Mouse (Mus musculus) erythroblast, embryonic 14.5 days (primary cell): ENCODE measurements around the gene Rlbp1.

ENCODE experiments used
- GATA1 ChIP-seq: IDR thresholded peaks from 2 replicates; pipeline ENCODE4 v1.6.1; 2012; ENCODE audit warnings: low read length, inconsistent platforms, mixed read lengths
- TAL1 ChIP-seq: IDR thresholded peaks from 3 replicates; pipeline ENCODE4 v1.6.1; 2012; ENCODE audit warnings: low read length, inconsistent platforms, mixed read lengths

DNA sequence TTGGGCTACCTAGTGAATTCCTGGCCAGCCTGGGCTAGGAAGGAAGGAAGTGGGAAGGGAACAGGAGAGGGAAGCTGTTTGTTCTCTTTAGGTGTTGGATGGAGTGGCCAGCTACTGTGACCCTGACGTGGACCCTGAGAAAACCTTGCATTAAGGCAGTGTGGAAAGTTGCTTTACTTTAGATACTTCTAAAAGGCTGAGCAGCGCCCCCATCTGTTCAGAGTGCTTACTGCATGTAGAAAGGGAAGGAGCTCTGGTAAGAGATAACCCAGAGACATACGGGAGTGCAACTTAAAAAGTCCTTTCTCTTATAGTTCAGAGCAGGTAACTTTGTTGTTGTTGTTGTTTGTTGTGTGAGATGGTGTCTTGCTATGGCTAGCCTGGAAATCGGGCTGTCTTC is 40.9 kb downstream of the Rlbp1 start:
- no peak for TF ChIP-seq GATA1
- no peak for TF ChIP-seq TAL1
